Mouse (Mus musculus): ENCODE data around the gene Gmppb.

The Gmppb gene

GRCm38 (mm10) chr9:108073141-108073930, 24.3 kb downstream of the Gmppb start:
- no peak for DNase-seq (ENCODE audit: low spot score in 2 of 2)

DNA sequence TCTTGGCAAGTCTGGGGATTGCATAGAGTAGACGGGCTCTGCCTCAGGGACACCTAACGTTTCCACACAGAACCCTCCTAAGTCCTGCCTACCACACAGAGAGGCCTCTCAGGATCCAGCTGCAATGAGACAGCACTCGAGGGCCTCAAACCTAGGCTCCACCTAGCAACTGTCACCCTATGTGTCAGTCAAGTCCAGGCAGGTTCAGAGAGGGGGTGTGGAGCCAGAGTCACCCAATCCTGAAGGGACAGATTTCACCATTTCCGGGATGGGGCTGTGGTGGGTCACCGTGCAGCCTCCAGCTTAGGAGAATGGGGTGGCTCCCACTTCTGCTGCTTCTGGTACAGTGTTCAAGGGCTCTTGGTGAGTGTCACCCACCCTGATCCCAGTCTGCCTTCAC, 31.1 kb downstream of the Gmppb start, which contains the start of gene Mst1:
TSS of gene Mst1 (plus strand) at position 269 of the 400 bp plus-strand sequence.
- no peak for DNase-seq (ENCODE audit: low spot score in 2 of 2)

GRCm38 (mm10) chr9:108082549-108082948, 33.5 kb downstream of the Gmppb start:
- no peak for DNase-seq (ENCODE audit: low spot score in 2 of 2)

DNA sequence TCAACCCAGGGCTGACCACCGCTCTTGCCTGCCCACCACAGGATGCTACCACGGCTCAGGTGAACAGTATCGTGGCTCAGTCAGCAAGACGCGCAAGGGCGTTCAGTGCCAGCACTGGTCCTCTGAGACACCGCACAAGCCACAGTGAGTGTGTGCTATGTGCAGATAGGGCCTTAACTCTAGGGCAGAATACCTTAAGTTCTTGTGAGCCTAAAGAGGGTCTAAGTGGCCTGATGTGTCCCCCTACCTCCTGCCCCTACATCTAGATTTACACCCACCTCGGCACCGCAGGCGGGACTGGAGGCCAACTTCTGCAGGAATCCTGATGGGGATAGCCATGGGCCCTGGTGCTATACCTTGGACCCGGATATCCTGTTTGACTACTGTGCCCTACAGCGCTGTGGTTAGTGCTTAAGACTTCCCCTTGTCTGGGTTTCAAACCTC, 34.0 kb downstream of the Gmppb start, which contains the start of gene Rnf123:
TSS of gene Rnf123 (minus strand) at position 359 of the 444 bp plus-strand sequence.
- peak in 1 of 2 experiments; percentile 40 for DNase-seq (ENCODE audit: low spot score in 2 of 2)

GRCm38 (mm10) chr9:108083561-108083960, 34.5 kb downstream of the Gmppb start:
- no peak for DNase-seq (ENCODE audit: low spot score in 2 of 2)

DNA sequence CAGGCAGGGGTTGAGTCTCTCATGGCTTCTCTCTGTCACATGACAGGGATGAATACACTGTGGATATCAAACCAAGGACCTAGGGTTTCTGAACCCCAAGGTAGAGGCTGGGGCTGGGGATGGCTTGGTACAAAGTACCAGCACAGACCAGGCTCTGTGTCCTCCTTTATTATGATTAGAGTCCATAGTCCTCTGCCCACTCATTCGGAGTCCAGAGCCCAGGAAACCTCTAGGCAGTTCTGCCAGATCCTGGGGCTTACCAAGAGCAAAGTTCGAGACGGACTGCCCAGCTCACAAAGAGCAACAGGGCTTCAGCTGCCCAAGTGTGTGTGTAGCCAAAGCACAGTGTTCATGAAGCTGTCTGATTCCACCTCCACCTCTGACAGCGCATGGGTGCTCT, 36.2 kb downstream of the Gmppb start:
- DNase-seq (ENCODE audit: low spot score in 2 of 2), result no peak

DNA sequence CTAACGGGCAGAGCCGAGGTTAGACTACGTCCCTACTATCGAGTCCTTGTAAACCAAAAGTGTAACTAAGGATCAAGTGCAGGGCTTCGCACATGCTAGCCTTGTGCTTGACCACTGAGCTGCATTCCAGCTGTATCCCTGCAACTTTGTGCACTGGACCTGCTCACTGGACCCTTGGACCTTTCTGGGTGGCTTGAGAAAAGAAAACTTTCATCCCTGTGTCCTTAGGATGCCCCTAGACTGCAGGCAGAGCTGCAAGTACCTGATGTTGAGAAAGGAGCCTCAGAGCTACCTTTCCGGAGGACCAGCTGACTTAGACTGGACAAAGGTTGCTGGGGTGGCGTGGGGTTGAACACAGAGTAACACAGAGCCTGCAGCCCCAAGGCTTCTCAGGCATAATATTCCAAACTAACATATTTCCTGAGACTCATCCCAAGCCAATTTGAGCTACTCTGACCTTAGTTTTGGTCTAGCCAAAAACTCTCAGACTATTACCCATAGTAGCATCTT, 41.6 kb downstream of the Gmppb start:
- no peak for DNase-seq (ENCODE audit: low spot score in 2 of 2)

- no peak for DNase-seq (ENCODE audit: low spot score in 2 of 2)
These were observed 44.5 kb downstream of the Gmppb start for GRCm38 (mm10) chr9:108093586-108093985.

DNA sequence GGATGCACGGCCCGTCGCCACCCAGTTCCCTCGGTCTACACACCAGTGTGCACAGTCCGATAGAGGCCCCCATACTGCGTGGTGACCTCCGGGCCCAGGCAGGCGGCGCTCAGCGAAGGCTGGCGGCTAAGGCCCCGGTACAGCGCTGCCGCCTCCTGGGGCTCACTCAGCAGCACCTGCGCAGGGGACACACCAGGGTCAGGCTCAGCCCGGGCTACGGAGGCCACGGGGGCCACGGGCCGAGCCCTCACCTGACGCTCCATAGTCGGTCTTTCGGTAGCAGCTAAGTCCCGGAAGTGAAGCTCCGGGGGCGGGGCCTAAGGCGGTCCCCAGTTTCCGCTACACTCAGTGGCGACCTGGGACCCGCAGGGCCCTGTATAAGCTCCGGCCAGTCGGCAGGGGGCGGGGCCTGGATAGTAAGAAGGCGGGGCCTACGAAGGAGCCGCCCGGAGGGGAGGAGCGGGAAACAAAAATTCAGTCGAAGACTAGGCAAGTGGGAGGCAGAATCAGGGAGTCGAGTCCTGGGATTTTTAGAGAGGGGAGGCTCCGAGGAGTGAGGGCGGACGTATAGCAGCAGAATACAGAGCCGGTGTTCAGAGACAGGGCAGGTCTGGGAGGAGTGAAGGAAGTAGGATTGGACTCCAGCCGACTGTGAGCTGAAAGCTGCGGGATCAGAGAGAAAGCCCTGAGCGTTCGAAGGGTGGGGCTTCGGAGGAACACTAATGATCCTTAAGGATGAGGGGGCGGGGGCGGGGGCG, 45.3 kb downstream of the Gmppb start, which contains the start of gene Apeh:
TSS of gene Apeh (minus strand) at position 423 of the 758 bp plus-strand sequence.
- peak; percentile 95 for DNase-seq (ENCODE audit: low spot score in 2 of 2)

DNA sequence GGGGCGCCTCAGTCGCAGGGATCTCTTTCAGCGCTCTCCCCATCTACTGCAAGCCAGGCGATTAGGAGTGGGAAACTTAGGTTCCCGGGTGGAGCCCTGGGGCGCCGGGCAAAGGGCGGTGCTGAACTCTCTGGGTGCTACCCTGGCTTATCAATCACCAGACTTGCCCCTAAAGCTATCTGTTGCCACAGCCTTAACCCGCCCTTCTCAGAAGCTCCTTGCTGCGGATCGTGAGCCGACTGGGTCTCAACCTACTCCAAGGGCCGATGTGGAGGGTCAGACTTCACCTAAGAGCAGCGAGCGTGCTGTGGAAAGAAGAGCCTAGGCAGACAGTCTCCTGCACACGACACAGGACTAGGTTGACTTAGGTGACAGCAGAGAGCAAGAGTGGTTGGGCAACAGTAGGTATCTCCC, 46.0 kb downstream of the Gmppb start:
- peak in 1 of 2 experiments; percentile 28 for DNase-seq (ENCODE audit: low spot score in 2 of 2)

DNA sequence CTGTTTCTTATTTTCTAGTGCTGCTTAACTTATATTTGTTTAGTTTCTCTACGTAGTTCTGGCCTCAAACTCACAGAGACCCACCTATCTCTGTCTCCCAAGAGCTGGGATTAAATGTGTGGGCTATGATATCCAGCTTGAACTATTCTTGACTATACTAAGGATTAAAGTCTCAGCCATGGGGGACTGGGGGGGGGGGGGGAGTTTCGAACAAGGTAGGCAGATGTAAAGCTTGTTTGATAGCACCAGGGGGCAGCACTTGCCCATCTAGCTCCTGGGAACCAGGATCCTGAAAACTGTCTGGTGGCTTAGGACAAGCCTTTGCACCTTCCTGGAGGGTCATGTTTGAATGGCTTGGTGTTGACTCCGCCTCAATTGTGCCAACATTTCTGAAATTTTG, 46.5 kb downstream of the Gmppb start:
- DNase-seq (ENCODE audit: low spot score in 2 of 2), result peak; percentile 55 to 66

DNA sequence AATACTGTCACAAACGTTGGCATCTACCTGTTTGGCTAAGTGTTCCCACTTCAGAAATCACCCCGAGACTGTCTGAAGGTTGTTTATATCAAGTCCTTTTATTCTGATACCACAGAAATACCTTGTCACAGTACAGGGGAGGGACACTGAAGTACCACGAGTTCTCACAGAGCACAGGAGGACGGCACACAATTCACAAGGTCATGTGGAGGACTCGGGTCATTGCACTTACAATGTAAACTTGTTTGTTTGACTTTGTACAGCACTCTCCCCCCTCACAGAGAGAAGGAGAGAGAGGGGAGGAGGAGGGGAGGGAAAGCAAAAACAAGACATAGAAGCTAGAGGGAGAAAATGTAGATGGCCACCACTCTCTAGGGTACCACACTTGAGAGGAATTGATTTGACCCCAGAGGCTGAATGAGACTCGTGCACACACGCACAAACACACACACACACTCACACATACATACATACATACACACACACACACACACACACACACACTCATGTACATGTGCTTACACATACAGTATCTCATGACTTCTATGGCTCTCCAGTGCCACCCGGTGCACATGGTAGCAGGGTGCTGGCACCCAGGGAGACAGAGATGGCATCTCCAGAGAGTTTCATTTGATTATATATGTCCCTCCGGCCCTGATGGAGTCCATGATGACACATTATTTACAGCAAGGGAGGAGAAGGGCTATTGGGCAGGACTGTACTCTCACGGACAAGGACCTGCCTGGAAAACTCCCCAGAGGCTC, 47.1 kb downstream of the Gmppb start:
- no peak for DNase-seq (ENCODE audit: low spot score in 2 of 2)

- no peak for DNase-seq (ENCODE audit: low spot score in 2 of 2)
These were observed 50.6 kb downstream of the Gmppb start for GRCm38 (mm10) chr9:108099619-108100018.

Data from natural killer cell, adult 2 months (primary cell).